Mouse (Mus musculus) midbrain, embryonic 15.5 days (tissue): Measurements from ENCODE around the gene Col6a4. TPM values are rescaled to one million over a fixed set of nuclear protein-coding genes. Genes with fewer than 3 reads are reported as not detected.

ENCODE experiments used
- polyA plus RNA-seq: library from polyadenylated mRNA; unstranded; fragments of >200 nt; fragmentation: Nextera tagmentation; extraction: Ambion mirVana; gene quantifications from 2 replicates; pipeline ENCODE4 v1.2.1, GENCODE M21; 2015

Col6a4 gene
- polyA plus RNA-seq, 1 experiment from 2014 or later, result 1.8 TPM

Other genes with a start within 250 kb of the Col6a4 start
- 0.15 and 0.52 TPM in 2 replicates for gene Col6a5, start 136.1 kb downstream of the Col6a4 start, polyA plus RNA-seq
- 4.5 and 4.9 TPM in 2 replicates for gene Glyctk, start 61.4 kb upstream of the Col6a4 start, polyA plus RNA-seq
- gene Wdr82, start 74.1 kb upstream of the Col6a4 start, polyA plus RNA-seq, result 40.5 and 41.1 TPM in 2 replicates
- 17.2 and 20.5 TPM in 2 replicates for gene Ppm1m, start 103.0 kb upstream of the Col6a4 start, polyA plus RNA-seq
- gene Twf2, start 106.3 kb upstream of the Col6a4 start, polyA plus RNA-seq, result 51.8 and 55.8 TPM in 2 replicates
- gene Tlr9, start 125.8 kb upstream of the Col6a4 start, polyA plus RNA-seq, result 0.05 TPM in 1 of 2 replicates, not detected in the other
- 91.1 and 99.0 TPM in 2 replicates for gene Alas1, start 151.9 kb upstream of the Col6a4 start, polyA plus RNA-seq
- 9.1 and 9.9 TPM in 2 replicates for gene Poc1a, start 184.3 kb upstream of the Col6a4 start, polyA plus RNA-seq